Mouse (Mus musculus): ENCODE data around the gene Vac14. TPM values are rescaled to one million over a fixed set of nuclear protein-coding genes. Genes with fewer than 3 reads are reported as not detected.

Vac14 gene
- polyA plus RNA-seq, 1 experiment, result 26.8 TPM

- Histone ChIP-seq H3K27me3 (ENCODE audit: control insufficient read depth, insufficient read depth, low read length) (no peaks in the 10 kb centered on the region), H3K27ac (ENCODE audit: insufficient read depth, low read depth, low read length) (no peak overlapping the region), H3K36me3 (ENCODE audit: control insufficient read depth, insufficient read depth, low read length) (no peaks in the 10 kb centered on the region; the same call in 1 of the 2 replicates), H3K4me3 (ENCODE audit: low read depth, low read length) (no peak overlapping the region), H3K4me1 (ENCODE audit: control insufficient read depth, insufficient read depth, insufficient read length, low read length) (no peaks in the 10 kb centered on the region; the same call in 1 of the 2 replicates)
- WGBS, result 84% methylated on average over 8 of the region's 8 CpGs
- no peak for TF ChIP-seq CTCF (IDR thresholded peaks at IDR 0.05; ENCODE audit: extremely low read depth, insufficient read length, insufficient replicate concordance, low read depth, low read length)
These were observed 113.0 kb downstream of the Vac14 start for GRCm38 (mm10) chr8:110731346-110731859.

DNA sequence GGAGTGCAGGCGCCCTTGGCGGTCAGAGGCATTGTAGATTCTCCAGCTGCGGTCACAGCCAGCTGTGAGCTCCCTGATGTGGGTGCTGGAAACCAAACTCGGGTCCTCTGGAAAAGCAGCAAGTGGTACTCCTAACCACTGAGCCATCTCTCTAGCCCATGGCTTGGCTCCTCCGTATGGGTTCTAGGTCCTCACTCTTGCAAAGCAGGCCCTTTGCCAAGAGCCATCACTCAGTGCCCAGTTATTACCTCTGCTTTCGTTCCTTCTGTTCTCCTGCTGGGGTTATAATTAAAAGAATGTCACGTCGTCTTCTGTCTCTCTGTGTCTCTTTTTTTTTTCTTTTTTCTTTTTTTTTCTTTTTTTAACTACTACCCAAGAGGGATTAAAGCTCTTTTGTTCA lies 114.7 kb downstream of the Vac14 start:
- no peak for TF ChIP-seq POLR2A (IDR thresholded peaks at IDR 0.05; ENCODE audit: low read depth, low read length)
- TF ChIP-seq CTCF (IDR thresholded peaks at IDR 0.05; ENCODE audit: extremely low read depth, insufficient read length, insufficient replicate concordance, low read depth, low read length), result no peak
- Histone ChIP-seq H3K27ac (ENCODE audit: insufficient read depth, low read depth, low read length) (no peak overlapping the region), H3K27me3 (ENCODE audit: control insufficient read depth, insufficient read depth, low read length) (no peaks in the 10 kb centered on the region), H3K36me3 (ENCODE audit: control insufficient read depth, insufficient read depth, low read length) (no peaks in the 10 kb centered on the region; the same call in 1 of the 2 replicates), H3K4me1 (ENCODE audit: control insufficient read depth, insufficient read depth, insufficient read length, low read length) (no peaks in the 10 kb centered on the region), H3K4me3 (ENCODE audit: low read depth, low read length) (no peak overlapping the region)
- WGBS, result 87% methylated on average over 8 of the region's 8 CpGs

GRCm38 (mm10) chr8:110738591-110739195 lies 120.3 kb downstream of the Vac14 start:
- Histone ChIP-seq H3K36me3 (ENCODE audit: control insufficient read depth, insufficient read depth, low read length) (no peaks in the 10 kb centered on the region; the same call in 1 of the 2 replicates), H3K4me3 (ENCODE audit: low read depth, low read length) (no peak overlapping the region), H3K27me3 (ENCODE audit: control insufficient read depth, insufficient read depth, low read length) (no peaks in the 10 kb centered on the region), H3K4me1 (ENCODE audit: control insufficient read depth, insufficient read depth, insufficient read length, low read length) (no peaks in the 10 kb centered on the region), H3K27ac (ENCODE audit: insufficient read depth, low read depth, low read length) (no peak overlapping the region)
- TF ChIP-seq CTCF (IDR thresholded peaks at IDR 0.05; ENCODE audit: extremely low read depth, insufficient read length, insufficient replicate concordance, low read depth, low read length) (no peak), POLR2A (IDR thresholded peaks at IDR 0.05; ENCODE audit: low read depth, low read length) (no peak)
- 92% methylated on average over 35 of the region's 35 CpGs for WGBS

DNA sequence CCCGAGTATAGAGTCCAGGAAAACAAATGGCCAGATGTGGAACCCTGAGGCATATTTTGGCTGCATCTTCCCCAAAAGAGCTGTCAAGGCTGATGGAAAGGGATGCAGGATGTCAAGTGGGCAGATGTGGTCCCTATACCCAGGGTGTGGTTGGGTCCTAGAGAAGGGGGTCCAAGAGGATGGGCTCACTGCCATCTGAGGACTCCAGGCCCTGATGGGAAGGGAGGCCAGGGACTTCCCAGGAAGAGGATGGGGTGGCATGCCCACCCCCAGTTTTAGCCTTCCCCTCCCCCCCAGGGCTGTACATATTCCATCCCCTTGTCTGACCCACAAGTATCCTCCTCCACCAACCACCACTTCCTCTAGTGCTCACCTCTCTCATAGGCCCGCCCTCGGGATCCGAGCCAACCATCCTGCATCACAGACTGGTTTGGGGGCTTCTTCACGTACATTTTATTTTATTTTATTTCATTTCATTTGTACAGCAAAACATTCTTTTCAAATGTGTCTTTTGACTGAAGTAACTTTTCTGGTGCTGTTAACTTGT lies 122.3 kb downstream of the Vac14 start:
- TF ChIP-seq CTCF (IDR thresholded peaks at IDR 0.05; ENCODE audit: extremely low read depth, insufficient read length, insufficient replicate concordance, low read depth, low read length), result no peak
- no peak for TF ChIP-seq POLR2A (IDR thresholded peaks at IDR 0.05; ENCODE audit: low read depth, low read length)
- WGBS, result 82% methylated on average over 5 of the region's 5 CpGs

DNA sequence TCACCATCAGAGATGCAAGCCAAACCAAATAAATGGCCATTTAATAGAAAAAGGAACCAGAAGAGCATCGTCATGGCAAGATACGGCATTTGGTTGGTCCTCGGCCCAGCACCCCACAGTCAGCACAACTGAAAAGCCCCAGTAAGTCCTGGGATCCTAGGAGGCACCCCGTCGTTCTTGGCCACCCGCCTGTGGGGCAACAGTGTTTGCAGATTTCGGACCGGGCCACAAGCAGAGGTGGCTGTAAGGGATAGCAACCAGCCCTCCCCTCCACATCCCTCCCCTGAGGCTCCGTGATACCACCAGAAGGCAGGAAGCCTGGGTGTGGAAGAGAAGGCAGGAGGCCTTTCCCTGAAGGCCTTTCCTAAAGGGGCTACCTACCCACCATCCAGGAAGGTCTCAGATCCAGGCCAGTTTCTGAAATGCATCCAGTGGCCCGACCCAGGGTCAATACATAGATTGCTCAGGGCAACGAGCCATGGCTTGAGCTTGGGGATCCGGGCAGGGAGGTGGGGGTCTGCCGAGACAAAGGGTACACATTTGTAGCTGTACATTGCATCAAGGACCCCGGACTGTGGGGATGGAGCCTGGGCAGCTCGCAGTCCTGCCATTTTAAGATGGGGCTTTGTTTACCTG lies 123.5 kb downstream of the Vac14 start:
- H3K27ac ChIP-seq (ENCODE audit: insufficient read depth, low read depth, low read length), result no peak overlapping the region
- no peaks in the 10 kb centered on the region for H3K4me1 ChIP-seq (ENCODE audit: control insufficient read depth, insufficient read depth, insufficient read length, low read length)
- no peaks in the 10 kb centered on the region for H3K27me3 ChIP-seq (ENCODE audit: control insufficient read depth, insufficient read depth, low read length)
- no peak overlapping the region for H3K4me3 ChIP-seq (ENCODE audit: low read depth, low read length)
- TF ChIP-seq CTCF (IDR thresholded peaks at IDR 0.05; ENCODE audit: extremely low read depth, insufficient read length, insufficient replicate concordance, low read depth, low read length) (no peak), POLR2A (IDR thresholded peaks at IDR 0.05; ENCODE audit: low read depth, low read length) (no peak)
- no peaks in the 10 kb centered on the region; the same call in 1 of the 2 replicates for H3K36me3 ChIP-seq (ENCODE audit: control insufficient read depth, insufficient read depth, low read length)
- 81% methylated on average over 15 of the region's 15 CpGs for WGBS

More for the DNA sequence above, 122.3 kb downstream of the Vac14 start:
- Histone ChIP-seq H3K36me3 (ENCODE audit: control insufficient read depth, insufficient read depth, low read length) (no peaks in the 10 kb centered on the region; the same call in 1 of the 2 replicates), H3K4me3 (ENCODE audit: low read depth, low read length) (no peak overlapping the region), H3K4me1 (ENCODE audit: control insufficient read depth, insufficient read depth, insufficient read length, low read length) (no peaks in the 10 kb centered on the region), H3K27ac (ENCODE audit: insufficient read depth, low read depth, low read length) (no peak overlapping the region), H3K27me3 (ENCODE audit: control insufficient read depth, insufficient read depth, low read length) (no peaks in the 10 kb centered on the region)

GRCm38 (mm10) chr8:110742452-110742818 lies 124.0 kb downstream of the Vac14 start:
- Histone ChIP-seq H3K4me3 (ENCODE audit: low read depth, low read length) (no peak overlapping the region), H3K4me1 (ENCODE audit: control insufficient read depth, insufficient read depth, insufficient read length, low read length) (no peaks in the 10 kb centered on the region), H3K27me3 (ENCODE audit: control insufficient read depth, insufficient read depth, low read length) (no peaks in the 10 kb centered on the region), H3K27ac (ENCODE audit: insufficient read depth, low read depth, low read length) (no peak overlapping the region), H3K36me3 (ENCODE audit: control insufficient read depth, insufficient read depth, low read length) (no peaks in the 10 kb centered on the region; the same call in 1 of the 2 replicates)
- no peak for TF ChIP-seq POLR2A (IDR thresholded peaks at IDR 0.05; ENCODE audit: low read depth, low read length)
- no peak for TF ChIP-seq CTCF (IDR thresholded peaks at IDR 0.05; ENCODE audit: extremely low read depth, insufficient read length, insufficient replicate concordance, low read depth, low read length)
- 79% methylated on average over 5 of the region's 5 CpGs for WGBS

GRCm38 (mm10) chr8:110745162-110745561 lies 126.8 kb downstream of the Vac14 start:
- Histone ChIP-seq H3K4me1 (ENCODE audit: control insufficient read depth, insufficient read depth, insufficient read length, low read length) (no peaks in the 10 kb centered on the region), H3K36me3 (ENCODE audit: control insufficient read depth, insufficient read depth, low read length) (no peaks in the 10 kb centered on the region), H3K4me3 (ENCODE audit: low read depth, low read length) (no peak overlapping the region), H3K27me3 (ENCODE audit: control insufficient read depth, insufficient read depth, low read length) (no peaks in the 10 kb centered on the region), H3K27ac (ENCODE audit: insufficient read depth, low read depth, low read length) (no peak overlapping the region)
- TF ChIP-seq CTCF (IDR thresholded peaks at IDR 0.05; ENCODE audit: extremely low read depth, insufficient read length, insufficient replicate concordance, low read depth, low read length), result no peak
- no peak for TF ChIP-seq POLR2A (IDR thresholded peaks at IDR 0.05; ENCODE audit: low read depth, low read length)
- 95% methylated on average over 10 of the region's 10 CpGs for WGBS

Data from small intestine, adult 2 months (tissue).